In genomic region chr2:151738460-151738859, GRCm38 (mm10) we compare ENCODE assay signal across 31 mouse cellular contexts. TPM values are rescaled to one million over a fixed set of nuclear protein-coding genes. Genes with fewer than 3 reads are reported as not detected.
DNase-seq lines count a peak whose midpoint lies in the region; ATAC-seq lines count a peak whose summit lies in the region.
"Had no signal": no experiment of that assay in that cellular context is flagged by ENCODE, and none has a peak within 500 bp of the region (broad histone marks: within the 10 kb centered on the region; RNA-seq: fewer than 3 reads in every experiment).

No protein-coding gene starts in this region.

- H3K4me3 ChIP-seq in liver, embryonic 13.5 days (replicated peaks), result peak overlapping the region; percentile 98
- H3K4me3 ChIP-seq: embryonic facial prominence, embryonic 12.5 days; forebrain, embryonic 12.5 days; heart, adult 2 months; heart, embryonic 12.5 days; hindbrain, embryonic 10.5 days; hindbrain, embryonic 15.5 days; kidney, embryonic 15.5 days had no signal

- H3K4me1 ChIP-seq in liver, embryonic 13.5 days (replicated peaks), result peaks cover 77% of the 10 kb centered on the region

- H3K36me3 ChIP-seq in liver, embryonic 13.5 days, result peaks cover 39% of the 10 kb centered on the region

- peak overlapping the region; percentile 86 for H3K4me2 ChIP-seq in liver, embryonic 13.5 days
- H3K4me2 ChIP-seq: embryonic facial prominence, embryonic 12.5 days; heart, embryonic 12.5 days; hindbrain, embryonic 15.5 days; kidney, embryonic 15.5 days had no signal

- 32% methylated on average over 4 of the region's 4 CpGs for WGBS in liver, embryonic 13.5 days (ENCODE audit: insufficient replicate concordance)

- H3K9ac ChIP-seq in liver, embryonic 13.5 days, result peak overlapping the region; percentile 95
- H3K9ac ChIP-seq: embryonic facial prominence, embryonic 12.5 days; forebrain, embryonic 12.5 days; heart, embryonic 12.5 days; hindbrain, embryonic 15.5 days; kidney, embryonic 15.5 days had no signal

- DNase-seq in heart, adult 11 months, result peak; percentile 63
- no peak for DNase-seq in heart, postnatal 36 days
- DNase-seq in MEL-GATA-1-ER (ENCODE audit: extremely low read depth, low read depth), result peak; percentile 76
- DNase-seq in liver, embryonic 13.5 days, result no peak
- DNase-seq in urinary bladder, postnatal 4 days (ENCODE audit: low spot score in 2 of 2), result no peak
- DNase-seq: adrenal gland, adult 8-10 months; cerebellum, adult 11 months; cerebellum, postnatal 36 days; embryo, embryonic 11 days; gastrocnemius, postnatal 25 days; heart, adult 2 months; kidney, adult 11 months; kidney, postnatal 25 days; lung, postnatal 36 days; midbrain, embryonic 14.5 days; retina, postnatal 1 day; thymus, adult 18-20 months; thymus, postnatal 25 days had no signal

- H3K27me3 ChIP-seq in liver, embryonic 13.5 days, result no peaks in the 10 kb centered on the region
- H3K27me3 ChIP-seq: embryonic facial prominence, embryonic 12.5 days; hindbrain, embryonic 15.5 days had no signal

- no peaks in the 10 kb centered on the region for H3K9me3 ChIP-seq in liver, embryonic 13.5 days (replicated peaks)
- H3K9me3 ChIP-seq: embryonic facial prominence, embryonic 12.5 days; forebrain, embryonic 12.5 days; heart, embryonic 12.5 days; hindbrain, embryonic 10.5 days; hindbrain, embryonic 15.5 days; kidney, embryonic 15.5 days had no signal

- peak overlapping the region; percentile 95 for H3K27ac ChIP-seq in liver, embryonic 13.5 days
- H3K27ac ChIP-seq: embryonic facial prominence, embryonic 12.5 days; forebrain, embryonic 12.5 days; heart, adult 2 months; hindbrain, embryonic 10.5 days; hindbrain, embryonic 15.5 days; kidney, embryonic 15.5 days; stomach, postnatal 0 days had no signal

- intact Hi-C loops in heart, postnatal 36 days (cut with DNase I), result no loop called here

- ATAC-seq in liver, embryonic 13.5 days (ENCODE audit: low read depth), result peak; percentile 10; the same call in 1 of the 2 replicates
- 0 out of 2 replicates have a peak, but pooled peaks have one; percentile 2 for ATAC-seq in megakaryocyte-erythroid progenitor cell, adult 5-6 weeks (replicated peaks; ENCODE audit: low FRiP score, low TSS enrichment, poor library complexity, severe bottlenecking)
- no peak for ATAC-seq in frontal cortex, adult (ENCODE audit: low TSS enrichment)
- ATAC-seq: CD4-positive, CD25-positive, alpha-beta regulatory T cell, adult 4 months; inflammation-experienced regulatory T-cells, adult 6 months had no signal

RNA-seq across cellular contexts. Expression of gene Psmf1, which starts 5.5 kb away (rescaled TPM):
- total RNA-seq in heart, postnatal 36 days (2021), result 10 to 100 TPM; 21.3 to 25.6 TPM
- polyA plus RNA-seq in liver, embryonic 13.5 days (2015; fragmentation: Nextera tagmentation; extraction: Ambion mirVana), result 49.1 and 51.6 TPM in 2 replicates
- 72.4 and 109 TPM in 2 replicates for total RNA-seq in megakaryocyte-erythroid progenitor cell, adult 5-6 weeks (2014; fragmentation: Nextera tagmentation)
- 11.8 and 30.9 TPM in 2 replicates for total RNA-seq in megakaryocyte-erythroid progenitor cell, adult 5-6 weeks (2017)

RNA-seq across cellular contexts. Expression of gene Tmem74b, which starts 36.7 kb away (rescaled TPM):
- 1 to 10 TPM; 4.3 to 5.2 TPM for total RNA-seq in heart, postnatal 36 days (2021)
- 0.07 TPM in 2 replicates for polyA plus RNA-seq in liver, embryonic 13.5 days (2015; fragmentation: Nextera tagmentation; extraction: Ambion mirVana)
- not detected in 2 replicates for total RNA-seq in megakaryocyte-erythroid progenitor cell, adult 5-6 weeks (2014; fragmentation: Nextera tagmentation)
- not detected in 2 replicates for total RNA-seq in megakaryocyte-erythroid progenitor cell, adult 5-6 weeks (2017)
- total RNA-seq: liver, adult 2 months; monocyte, adult 5-6 weeks had no signal
- polyA plus RNA-seq: CD4-positive, CD25-positive, alpha-beta regulatory T cell, adult 4 months; inflammation-experienced regulatory T-cells, adult 6 months; liver, adult 2 months had no signal

Comparison
In these comparisons a context has a peak if more than half of its experiments do, and no peak if none do; other contexts are left out.
1. DNase-seq: peak in heart, adult 11 months (single experiment) and MEL-GATA-1-ER (single experiment); none in heart, postnatal 36 days (0 of 2), liver, embryonic 13.5 days (single experiment) and urinary bladder, postnatal 4 days (0 of 2).
2. RNA of gene Tmem74b, which starts 36.7 kb away (total RNA-seq): 4.3 to 5.2 TPM in heart, postnatal 36 days; not detected in megakaryocyte-erythroid progenitor cell, adult 5-6 weeks; every median in the first group is over 4 times any median in the second.